28 mouse cellular contexts compared by ENCODE assay signal in the genomic region with DNA sequence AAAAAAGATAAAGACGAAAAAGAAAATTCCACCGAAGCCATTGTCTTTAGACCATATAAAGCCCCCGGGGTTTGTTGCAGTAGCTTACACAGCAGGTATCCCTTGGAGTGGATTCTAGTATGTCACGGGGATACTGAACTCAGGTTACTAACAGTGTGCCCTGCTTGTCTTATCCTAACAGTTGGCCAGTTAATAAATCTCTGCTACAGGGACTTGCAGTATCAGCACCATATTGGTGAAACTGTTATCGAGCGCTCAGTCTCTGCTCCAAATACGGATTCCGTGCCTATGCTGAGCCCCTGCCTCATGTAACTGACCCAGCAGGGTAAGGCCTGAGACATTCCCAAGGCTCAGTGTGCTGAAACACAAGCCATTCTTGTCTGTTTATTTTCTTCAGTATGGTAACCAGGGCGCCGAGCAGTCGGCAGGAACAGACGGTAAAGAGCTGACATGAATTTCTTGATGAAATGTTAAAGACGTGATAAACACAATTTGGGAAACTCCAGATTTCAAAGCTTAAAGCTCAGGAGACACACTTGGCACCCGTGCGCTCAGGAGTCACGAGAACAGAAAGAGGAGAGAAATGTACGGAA. TPM values are rescaled to one million over a fixed set of nuclear protein-coding genes. Genes with fewer than 3 reads are reported as not detected.
A peak's percentile ranks its signal among the peaks of the same experiment; 100 is the strongest.
DNase-seq lines count a peak whose midpoint lies in the region; ATAC-seq and TF ChIP-seq lines count a peak whose summit lies in the region.
"Had no signal": no experiment of that assay in that cellular context is flagged by ENCODE, and none has a peak within 500 bp of the region (broad histone marks: within the 10 kb centered on the region; RNA-seq: fewer than 3 reads in every experiment).

No protein-coding gene starts in this region.

- H3K4me2 ChIP-seq in forebrain, postnatal 0 days (ENCODE audit: low read depth), result no peak overlapping the region
- H3K4me2 ChIP-seq in forebrain, embryonic 12.5 days, result no peak overlapping the region
- H3K4me2 ChIP-seq: embryonic facial prominence, embryonic 13.5 days; forebrain, embryonic 13.5 days; hindbrain, embryonic 14.5 days had no signal

- ATAC-seq in forebrain, postnatal 0 days, result peak; percentile 66
- ATAC-seq in forebrain, embryonic 12.5 days (ENCODE audit: low FRiP score), result no peak
- ATAC-seq: activated CD4-positive, CD25-positive, alpha-beta regulatory T cell, adult 4 months; forebrain, embryonic 13.5 days; forebrain, embryonic 16.5 days; hindbrain, postnatal 0 days; inflammation-experienced regulatory T-cells, adult 6 months; intestine, embryonic 16.5 days had no signal

- no peaks in the 10 kb centered on the region for H3K36me3 ChIP-seq in forebrain, postnatal 0 days (ENCODE audit: insufficient read depth)
- H3K36me3 ChIP-seq in forebrain, embryonic 12.5 days (replicated peaks), result no peaks in the 10 kb centered on the region
- H3K36me3 ChIP-seq: embryonic facial prominence, embryonic 13.5 days; heart, embryonic 10.5 days had no signal

- 83% methylated on average over 17 of the region's 17 CpGs for WGBS in forebrain, postnatal 0 days
- 91% methylated on average over 17 of the region's 17 CpGs for WGBS in forebrain, embryonic 12.5 days

- TF ChIP-seq CTCF in forebrain, postnatal 0 days (IDR thresholded peaks at IDR 0.05; ENCODE audit: low read depth), result no peak

- no peaks in the 10 kb centered on the region for H3K27me3 ChIP-seq in forebrain, postnatal 0 days (ENCODE audit: insufficient read depth, low read length)
- H3K27me3 ChIP-seq in forebrain, embryonic 12.5 days, result no peaks in the 10 kb centered on the region
- H3K27me3 ChIP-seq: embryonic facial prominence, embryonic 13.5 days had no signal

- H3K4me3 ChIP-seq in forebrain, postnatal 0 days (ENCODE audit: low read depth, low read length), result no peak overlapping the region
- no peak overlapping the region for H3K4me3 ChIP-seq in forebrain, embryonic 12.5 days (replicated peaks)
- H3K4me3 ChIP-seq: embryonic facial prominence, embryonic 13.5 days; erythroblast, embryonic 14.5 days; forebrain, embryonic 13.5 days; heart, adult 2 months; heart, embryonic 10.5 days had no signal

- H3K27ac ChIP-seq in forebrain, postnatal 0 days (ENCODE audit: low read depth, low read length), result no peak overlapping the region
- H3K27ac ChIP-seq in forebrain, embryonic 12.5 days, result no peak overlapping the region
- H3K27ac ChIP-seq: embryonic facial prominence, embryonic 13.5 days; forebrain, embryonic 13.5 days; heart, adult 2 months; hindbrain, embryonic 14.5 days; hindbrain, postnatal 0 days had no signal

- H3K9ac ChIP-seq in forebrain, postnatal 0 days, result no peak overlapping the region
- H3K9ac ChIP-seq in forebrain, embryonic 12.5 days, result no peak overlapping the region
- H3K9ac ChIP-seq: embryonic facial prominence, embryonic 13.5 days; forebrain, embryonic 13.5 days; hindbrain, embryonic 14.5 days had no signal

- H3K4me1 ChIP-seq in forebrain, postnatal 0 days (ENCODE audit: insufficient read depth), result no peaks in the 10 kb centered on the region
- no peaks in the 10 kb centered on the region for H3K4me1 ChIP-seq in forebrain, embryonic 12.5 days
- H3K4me1 ChIP-seq: embryonic facial prominence, embryonic 13.5 days; forebrain, embryonic 13.5 days had no signal

- peak; percentile 43 for DNase-seq in forebrain, postnatal 0 days
- DNase-seq in heart, adult 11 months, result peak; percentile 77
- DNase-seq in heart, postnatal 25 days (ENCODE audit: low spot score), result no peak
- peak; percentile 14 for DNase-seq in layer of hippocampus, adult 9-11 months
- no peak for DNase-seq in layer of hippocampus, postnatal 36 days
- DNase-seq: adrenal gland, adult 8-10 months; adrenal gland, postnatal 25 days; cerebellum, adult 2 months; cerebellum, adult 9-11 months; cerebellum, postnatal 25 days; gastrocnemius, postnatal 10 days; heart, adult 2 months; heart, postnatal 36 days; kidney, adult 18-20 months had no signal

- H3K9me3 ChIP-seq in forebrain, postnatal 0 days (ENCODE audit: low read length), result no peaks in the 10 kb centered on the region
- no peaks in the 10 kb centered on the region for H3K9me3 ChIP-seq in forebrain, embryonic 12.5 days
- H3K9me3 ChIP-seq: embryonic facial prominence, embryonic 13.5 days; forebrain, embryonic 13.5 days; heart, embryonic 10.5 days had no signal

- intact Hi-C loops in heart, postnatal 25 days (cut with DNase I), result no loop called here

RNA-seq across cellular contexts. Expression of gene Ampd1, which starts 8.1 kb away (rescaled TPM):
- not detected in 2 replicates for total RNA-seq in forebrain, postnatal 0 days (2014; rRNA removed)
- polyA plus RNA-seq in forebrain, postnatal 0 days (2015; fragmentation: Nextera tagmentation; extraction: Ambion mirVana), result not detected in 2 replicates
- not detected in 2 replicates for polyA plus RNA-seq in forebrain, embryonic 12.5 days (2016; fragmentation: Nextera tagmentation; extraction: Ambion mirVana)
- total RNA-seq in heart, postnatal 25 days (2021), result not detected
- not detected for total RNA-seq in layer of hippocampus, postnatal 36 days (2021)
- total RNA-seq: adrenal gland, adult 8-10 months; adrenal gland, postnatal 25 days; common myeloid progenitor, adult 5-6 weeks; heart, adult 2 months; heart, postnatal 36 days had no signal
- polyA plus RNA-seq: cerebellum, adult 2 months; erythroblast, embryonic 14.5 days; forebrain, embryonic 13.5 days; forebrain, embryonic 16.5 days; frontal cortex, adult 2 months; heart, embryonic 10.5 days; heart, postnatal 0 days; hindbrain, embryonic 14.5 days; hindbrain, postnatal 0 days; intestine, embryonic 16.5 days had no signal

RNA-seq across cellular contexts. Expression of gene Dennd2c, which starts 20.4 kb away (rescaled TPM):
- 1.4 and 1.5 TPM in 2 replicates for total RNA-seq in forebrain, postnatal 0 days (2014; rRNA removed)
- polyA plus RNA-seq in forebrain, postnatal 0 days (2015; fragmentation: Nextera tagmentation; extraction: Ambion mirVana), result 0.58 TPM in 2 replicates
- 1.9 and 2.6 TPM in 2 replicates for polyA plus RNA-seq in forebrain, embryonic 12.5 days (2016; fragmentation: Nextera tagmentation; extraction: Ambion mirVana)
- total RNA-seq in heart, postnatal 25 days (2021), result 1 to 10 TPM; 2.0 to 2.5 TPM
- total RNA-seq in layer of hippocampus, postnatal 36 days (2021), result under 1 TPM; 0.70 to 0.76 TPM

RNA-seq across cellular contexts. Expression of gene Nras, which starts 23.9 kb away (rescaled TPM):
- total RNA-seq in forebrain, postnatal 0 days (2014; rRNA removed), result 71.8 and 78.2 TPM in 2 replicates
- 74.2 and 81.9 TPM in 2 replicates for polyA plus RNA-seq in forebrain, postnatal 0 days (2015; fragmentation: Nextera tagmentation; extraction: Ambion mirVana)
- 136 and 162 TPM in 2 replicates for polyA plus RNA-seq in forebrain, embryonic 12.5 days (2016; fragmentation: Nextera tagmentation; extraction: Ambion mirVana)
- total RNA-seq in heart, postnatal 25 days (2021), result 10 to 100 TPM; 54.0 to 57.1 TPM
- 10 to 100 TPM; 71.1 to 75.5 TPM for total RNA-seq in layer of hippocampus, postnatal 36 days (2021)

Comparison
In these comparisons a context has a peak if more than half of its experiments do, and no peak if none do; other contexts are left out.
1. DNase-seq: peak in forebrain, postnatal 0 days (single experiment), heart, adult 11 months (single experiment) and layer of hippocampus, adult 9-11 months (single experiment); none in heart, postnatal 25 days (single experiment) and layer of hippocampus, postnatal 36 days (0 of 2).